9 mouse cellular contexts compared by ENCODE assay signal in the genomic region with DNA sequence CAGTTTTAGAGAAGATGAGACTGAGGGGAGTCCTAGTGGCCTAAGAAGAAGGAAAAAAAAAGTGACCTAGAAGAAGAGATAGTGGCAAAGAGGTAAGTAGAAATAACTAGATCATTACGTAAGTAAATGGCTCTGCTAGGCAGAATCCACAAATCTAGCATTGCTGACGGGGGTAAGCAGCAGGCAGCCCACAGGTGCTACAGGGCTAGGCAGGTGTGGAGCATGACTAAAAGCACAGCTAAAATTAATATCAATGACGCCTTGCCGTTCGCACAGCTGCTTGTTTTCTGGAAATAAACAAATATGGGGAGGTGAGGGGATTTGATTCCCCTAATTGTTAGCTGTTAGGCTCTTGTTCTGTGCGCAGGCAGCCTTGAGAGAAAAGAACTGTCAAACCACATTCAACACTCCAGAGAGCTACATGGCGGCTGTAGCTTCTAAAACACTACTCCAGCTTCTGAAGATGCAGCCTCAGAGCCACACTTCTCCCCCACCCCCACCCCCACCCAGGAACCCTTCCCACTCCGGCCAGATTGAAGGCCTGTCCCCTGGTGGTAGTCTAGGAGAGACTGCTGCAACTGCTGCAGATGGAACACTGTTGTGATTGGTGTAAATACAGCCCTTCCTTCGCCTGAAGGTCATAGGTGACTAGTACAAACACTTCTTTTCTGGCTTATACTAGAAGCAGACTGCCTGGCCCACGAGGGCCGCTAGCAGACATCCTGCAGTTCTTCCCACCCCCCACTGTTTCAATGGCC. TPM values are rescaled to one million over a fixed set of nuclear protein-coding genes. Genes with fewer than 3 reads are reported as not detected.
DNase-seq lines count a peak whose midpoint lies in the region; ATAC-seq and TF ChIP-seq lines count a peak whose summit lies in the region.
"Had no signal": no experiment of that assay in that cellular context is flagged by ENCODE, and none has a peak within 500 bp of the region (broad histone marks: within the 10 kb centered on the region; RNA-seq: fewer than 3 reads in every experiment).

No protein-coding gene starts in this region.

- 64% methylated on average over 11 of the region's 11 CpGs for WGBS in cerebellum, adult 2 months
- 35% methylated on average over 11 of the region's 11 CpGs for WGBS in liver, adult 2 months
- WGBS in liver, embryonic 13.5 days (ENCODE audit: insufficient replicate concordance): 62% methylated on average over 11 of the region's 11 CpGs
- WGBS in stomach, embryonic 16.5 days: 50% methylated on average over 11 of the region's 11 CpGs

- no peak overlapping the region for H3K4me3 ChIP-seq in cerebellum, adult 2 months (replicated peaks; ENCODE audit: insufficient read depth, low read depth, low read length)
- no peak overlapping the region for H3K4me3 ChIP-seq in liver, adult 2 months (ENCODE audit: insufficient read depth, low read depth, low read length)
- H3K4me3 ChIP-seq in liver, embryonic 13.5 days (replicated peaks): no peak overlapping the region
- H3K4me3 ChIP-seq in stomach, embryonic 16.5 days (replicated peaks; ENCODE audit: low read length): peak overlapping the region; percentile 13; the same call in 1 of the 2 replicates

- H3K27me3 ChIP-seq in cerebellum, adult 2 months (ENCODE audit: control insufficient read depth, insufficient read depth, low read length): no peaks in the 10 kb centered on the region
- H3K27me3 ChIP-seq in liver, adult 2 months (ENCODE audit: control insufficient read depth, insufficient read depth, low read length): no peaks in the 10 kb centered on the region
- H3K27me3 ChIP-seq in liver, embryonic 13.5 days: peaks cover 23% of the 10 kb centered on the region
- H3K27me3 ChIP-seq in stomach, embryonic 16.5 days (ENCODE audit: control insufficient read depth, insufficient read depth, low read length): no peaks in the 10 kb centered on the region

- H3K79me2 ChIP-seq in liver, adult 2 months (ENCODE audit: control insufficient read depth, insufficient read depth, low read length): peaks cover 14% of the 10 kb centered on the region

- peak overlapping the region; percentile 51; the same call in 1 of the 2 replicates for H3K9ac ChIP-seq in liver, adult 2 months (ENCODE audit: low read depth, low read length)
- H3K9ac ChIP-seq in liver, embryonic 13.5 days: no peak overlapping the region
- no peak overlapping the region for H3K9ac ChIP-seq in stomach, embryonic 16.5 days (ENCODE audit: low read length)

- no peak for TF ChIP-seq POLR2A in cerebellum, adult 2 months (IDR thresholded peaks at IDR 0.05; ENCODE audit: borderline replicate concordance, insufficient read depth, low read length)
- TF ChIP-seq POLR2A in liver, adult 2 months (IDR thresholded peaks at IDR 0.05; ENCODE audit: extremely low read depth, insufficient read depth, low read length): no peak

- peaks cover 3% of the 10 kb centered on the region; the same call in 1 of the 2 replicates for H3K36me3 ChIP-seq in liver, adult 2 months (ENCODE audit: control insufficient read depth, insufficient read depth, low read length)
- 0 out of 2 replicates have a peak, but pooled peaks cover 3% of the 10 kb centered on the region for H3K36me3 ChIP-seq in liver, embryonic 13.5 days
- no peaks in the 10 kb centered on the region for H3K36me3 ChIP-seq in stomach, embryonic 16.5 days (ENCODE audit: control insufficient read depth, insufficient read depth, low read length)

- TF ChIP-seq CTCF in cerebellum, adult 2 months (IDR thresholded peaks at IDR 0.05; ENCODE audit: borderline replicate concordance, insufficient read depth, low read depth, low read length): no peak
- TF ChIP-seq CTCF in liver, adult 2 months (IDR thresholded peaks at IDR 0.05; ENCODE audit: low read depth, low read length): peak; percentile 37; the same call in 1 of the 2 replicates

- H3K4me1 ChIP-seq in cerebellum, adult 2 months (ENCODE audit: control insufficient read depth, insufficient read depth, low read length): peaks cover 3% of the 10 kb centered on the region; the same call in 1 of the 2 replicates
- H3K4me1 ChIP-seq in liver, adult 2 months (ENCODE audit: control insufficient read depth, insufficient read depth, low read length): peaks cover 16% of the 10 kb centered on the region
- H3K4me1 ChIP-seq in liver, embryonic 13.5 days (replicated peaks): peaks cover 18% of the 10 kb centered on the region; the same call in 1 of the 2 replicates
- peaks cover 14% of the 10 kb centered on the region for H3K4me1 ChIP-seq in stomach, embryonic 16.5 days (ENCODE audit: control insufficient read depth, insufficient read depth, low read length)

- no peak for ATAC-seq in liver, embryonic 13.5 days (ENCODE audit: low read depth)
- no peak for ATAC-seq in stomach, embryonic 16.5 days (ENCODE audit: insufficient read depth, low FRiP score)
- ATAC-seq: forebrain, embryonic 14.5 days had no signal

- H3K4me2 ChIP-seq in liver, embryonic 13.5 days: peak overlapping the region; percentile 97
- H3K4me2 ChIP-seq in stomach, embryonic 16.5 days (ENCODE audit: low read depth, low read length): peak overlapping the region; percentile 56

- H3K27ac ChIP-seq in cerebellum, adult 2 months (ENCODE audit: insufficient read depth, low read length): no peak overlapping the region
- H3K27ac ChIP-seq in liver, adult 2 months (replicated peaks; ENCODE audit: insufficient read depth, low read depth, low read length): peak overlapping the region; percentile 78
- H3K27ac ChIP-seq in liver, embryonic 13.5 days: peak overlapping the region; percentile 37
- H3K27ac ChIP-seq in stomach, embryonic 16.5 days (ENCODE audit: low read length): peak overlapping the region; percentile 29; the same call in 1 of the 2 replicates

- peak; percentile 32 for DNase-seq in cerebellum, adult 11-12 months
- DNase-seq in cerebellum, adult 2 months: no peak
- DNase-seq in liver, adult 2 months (ENCODE audit: extremely low read depth, low read depth, low spot score): peak; percentile 75
- DNase-seq in liver: no peak
- no peak for DNase-seq in liver, embryonic 13.5 days
- no peak for DNase-seq in ovary, postnatal 14 days (ENCODE audit: low spot score)
- no peak for DNase-seq in right cerebral cortex, postnatal 25 days

- H3K9me3 ChIP-seq in liver, embryonic 13.5 days (replicated peaks): no peaks in the 10 kb centered on the region
- no peaks in the 10 kb centered on the region for H3K9me3 ChIP-seq in stomach, embryonic 16.5 days (replicated peaks; ENCODE audit: control insufficient read depth, low read length)

RNA-seq across cellular contexts. Expression of a gene that starts 15.1 kb away (rescaled TPM):
- polyA plus RNA-seq in cerebellum, adult 2 months (2012; rRNA removed): 5.1 and 5.8 TPM in 2 replicates
- 3.7 and 4.2 TPM in 2 replicates for total RNA-seq in liver, adult 2 months (2014; rRNA removed)
- 4.1 and 4.5 TPM in 2 replicates for polyA plus RNA-seq in liver, adult 2 months (2012; rRNA removed)
- polyA plus RNA-seq in liver, embryonic 13.5 days (2015; fragmentation: Nextera tagmentation; extraction: Ambion mirVana): 1.8 and 2.5 TPM in 2 replicates
- 10.0 and 10.6 TPM in 2 replicates for polyA plus RNA-seq in stomach, embryonic 16.5 days (2015; fragmentation: Nextera tagmentation; extraction: Ambion mirVana)

Comparison
In these comparisons a context has a peak if more than half of its experiments do, and no peak if none do; other contexts are left out.
1. DNase-seq: peak in cerebellum, adult 11-12 months (single experiment) and liver, adult 2 months (single experiment); none in cerebellum, adult 2 months (0 of 2), liver (single experiment), liver, embryonic 13.5 days (single experiment), ovary, postnatal 14 days (single experiment) and right cerebral cortex, postnatal 25 days (single experiment).